ENCODE assay signal across 17 mouse cellular contexts in genomic region chr5:140238880-140239279, GRCm38 (mm10).
"Had no signal": no experiment of that assay in that cellular context is flagged by ENCODE, and none has a peak within 500 bp of the region (broad histone marks: within the 10 kb centered on the region; RNA-seq: fewer than 3 reads in every experiment).

No protein-coding gene starts in this region.

- H3K4me3 ChIP-seq: intestine, embryonic 15.5 days; kidney, embryonic 15.5 days; left cerebral cortex, adult 2 months; limb, embryonic 12.5 days; limb, embryonic 15.5 days; lung, embryonic 15.5 days; midbrain, embryonic 13.5 days had no signal

- H3K9ac ChIP-seq: intestine, embryonic 15.5 days; kidney, embryonic 15.5 days; limb, embryonic 12.5 days; limb, embryonic 15.5 days; lung, embryonic 15.5 days; midbrain, embryonic 13.5 days had no signal

- H3K4me1 ChIP-seq: intestine, embryonic 15.5 days; limb, embryonic 15.5 days; lung, embryonic 15.5 days had no signal

- H3K4me2 ChIP-seq: intestine, embryonic 15.5 days; kidney, embryonic 15.5 days; limb, embryonic 12.5 days; limb, embryonic 15.5 days; lung, embryonic 15.5 days; midbrain, embryonic 13.5 days had no signal

- ATAC-seq: intestine, embryonic 15.5 days; midbrain, embryonic 13.5 days had no signal

- H3K9me3 ChIP-seq: intestine, embryonic 15.5 days; kidney, embryonic 15.5 days; limb, embryonic 12.5 days; limb, embryonic 15.5 days; lung, embryonic 15.5 days; midbrain, embryonic 13.5 days had no signal

- H3K36me3 ChIP-seq: intestine, embryonic 15.5 days; kidney, embryonic 15.5 days; limb, embryonic 15.5 days; lung, embryonic 15.5 days; midbrain, embryonic 13.5 days had no signal

- H3K27me3 ChIP-seq: intestine, embryonic 15.5 days; kidney, embryonic 15.5 days; limb, embryonic 12.5 days; limb, embryonic 15.5 days; lung, embryonic 15.5 days; midbrain, embryonic 13.5 days had no signal

- DNase-seq: kidney, adult 11 months; kidney, adult 8-10 months; kidney, postnatal 10 days; kidney, postnatal 36 days; layer of hippocampus, postnatal 36 days; left cerebral cortex, postnatal 4 days; lung, postnatal 10 days; lung, postnatal 36 days; thymus, adult 18-20 months; thymus, postnatal 4 days had no signal

- H3K27ac ChIP-seq: intestine, embryonic 15.5 days; kidney, embryonic 15.5 days; left cerebral cortex, adult 2 months; limb, embryonic 12.5 days; limb, embryonic 15.5 days; lung, embryonic 15.5 days; midbrain, embryonic 13.5 days had no signal
